In genomic region chr8:84090585-84090984, GRCm38 (mm10) we compare ENCODE assay signal across 33 mouse cellular contexts. TPM values are rescaled to one million over a fixed set of nuclear protein-coding genes. Genes with fewer than 3 reads are reported as not detected.
DNase-seq lines count a peak whose midpoint lies in the region; TF ChIP-seq lines count a peak whose summit lies in the region.
"Had no signal": no experiment of that assay in that cellular context is flagged by ENCODE, and none has a peak within 500 bp of the region (broad histone marks: within the 10 kb centered on the region; RNA-seq: fewer than 3 reads in every experiment).

No protein-coding gene starts in this region.

- no peak overlapping the region for H3K4me3 ChIP-seq in heart, adult 2 months
- H3K4me3 ChIP-seq: forebrain, embryonic 15.5 days; gastrocnemius, adult 2 months; heart, embryonic 15.5 days; hindbrain, embryonic 10.5 days; hindbrain, embryonic 15.5 days; limb, embryonic 10.5 days; limb, embryonic 15.5 days; liver, embryonic 13.5 days; megakaryocyte, embryonic 14.5 days; midbrain, embryonic 13.5 days; neural tube, embryonic 13.5 days; stomach, embryonic 15.5 days had no signal

- WGBS in heart, adult 2 months: 64% methylated on average over 8 of the region's 8 CpGs

- H3K36me3 ChIP-seq in heart, adult 2 months (ENCODE audit: control insufficient read depth, insufficient read depth, low read length): no peaks in the 10 kb centered on the region

- no peak for TF ChIP-seq POLR2A in heart, adult 2 months (IDR thresholded peaks at IDR 0.05; ENCODE audit: insufficient read depth, low read depth, low read length)

- DNase-seq in heart, adult 2 months: peak in 1 of 2 experiments; percentile 59
- no peak for DNase-seq in heart, postnatal 4 days
- peak; percentile 69 for DNase-seq in adipocyte (ENCODE audit: low spot score)
- DNase-seq in adrenal gland, postnatal 25 days: peak; percentile 59
- no peak for DNase-seq in spleen, postnatal 36 days (ENCODE audit: low spot score in 2 of 2)
- DNase-seq in kidney, postnatal 14 days: no peak
- DNase-seq: cerebellum, adult 11 months; cerebellum, adult 9-10 months; cerebellum, postnatal 36 days; gastrocnemius, adult 2 months; gastrocnemius, postnatal 36 days; kidney, adult 18-20 months; layer of hippocampus, adult 9-11 months; liver, embryonic 13.5 days; lung, adult 18-20 months; lung, postnatal 4 days had no signal

- H3K27ac ChIP-seq in heart, adult 2 months: no peak overlapping the region
- H3K27ac ChIP-seq: forebrain, embryonic 15.5 days; gastrocnemius, adult 2 months; heart, embryonic 15.5 days; hindbrain, embryonic 10.5 days; hindbrain, embryonic 15.5 days; limb, embryonic 10.5 days; limb, embryonic 15.5 days; liver, embryonic 13.5 days; midbrain, embryonic 13.5 days; neural tube, embryonic 13.5 days; stomach, embryonic 15.5 days had no signal

- peak; percentile 76; the same call in 1 of the 2 replicates for TF ChIP-seq EP300 in heart, adult 2 months (IDR thresholded peaks at IDR 0.05; ENCODE audit: insufficient read depth, low read depth, low read length)

- no peaks in the 10 kb centered on the region for H3K27me3 ChIP-seq in heart, adult 2 months (ENCODE audit: control insufficient read depth, insufficient read depth, low read length)
- H3K27me3 ChIP-seq: CH12.LX; forebrain, embryonic 15.5 days; heart, embryonic 15.5 days; hindbrain, embryonic 15.5 days; limb, embryonic 15.5 days; liver, embryonic 13.5 days; megakaryocyte, embryonic 14.5 days; midbrain, embryonic 13.5 days; neural tube, embryonic 13.5 days; Patski; stomach, embryonic 15.5 days had no signal

- no peaks in the 10 kb centered on the region for H3K79me2 ChIP-seq in heart, adult 2 months (replicated peaks; ENCODE audit: control insufficient read depth, insufficient read depth, low read length)

- H3K4me1 ChIP-seq in heart, adult 2 months (ENCODE audit: control insufficient read depth, insufficient read depth, low read length): peaks cover 2% of the 10 kb centered on the region; the same call in 1 of the 2 replicates
- H3K4me1 ChIP-seq: forebrain, embryonic 15.5 days; heart, embryonic 15.5 days; hindbrain, embryonic 10.5 days; hindbrain, embryonic 15.5 days; limb, embryonic 10.5 days; limb, embryonic 15.5 days; liver, embryonic 13.5 days; midbrain, embryonic 13.5 days; neural tube, embryonic 13.5 days; stomach, embryonic 15.5 days had no signal

- intact Hi-C loops in heart, adult 2 months (cut with DNase I): no loop called here

- H3K9ac ChIP-seq in heart, adult 2 months (ENCODE audit: low read depth, low read length): no peak overlapping the region
- H3K9ac ChIP-seq: forebrain, embryonic 15.5 days; heart, embryonic 15.5 days; hindbrain, embryonic 15.5 days; limb, embryonic 15.5 days; liver, embryonic 13.5 days; midbrain, embryonic 13.5 days; neural tube, embryonic 13.5 days; stomach, embryonic 15.5 days had no signal

- no peak for TF ChIP-seq CTCF in heart, adult 2 months (IDR thresholded peaks at IDR 0.05)

RNA-seq across cellular contexts. Expression of gene Dcaf15, which starts 14.0 kb away (rescaled TPM):
- 1 to 10 TPM; 5.9 to 7.6 TPM for total RNA-seq in heart, adult 2 months (2021)
- polyA plus RNA-seq in heart, adult 2 months (2012; rRNA removed): 17.0 and 18.4 TPM in 2 replicates
- total RNA-seq in heart, postnatal 4 days (2021): 10 to 100 TPM; 19.7 to 20.5 TPM
- total RNA-seq in adrenal gland, postnatal 25 days (2021): 21.2 and 24.5 TPM in 2 replicates

RNA-seq across cellular contexts. Expression of gene Rfx1, which starts 24.0 kb away (rescaled TPM):
- 1 to 10 TPM; 8.8 to 9.5 TPM for total RNA-seq in heart, adult 2 months (2021)
- 9.5 and 11.0 TPM in 2 replicates for polyA plus RNA-seq in heart, adult 2 months (2012; rRNA removed)
- 10 to 100 TPM; 12.5 to 13.5 TPM for total RNA-seq in heart, postnatal 4 days (2021)
- 23.1 and 26.1 TPM in 2 replicates for total RNA-seq in adrenal gland, postnatal 25 days (2021)

RNA-seq across cellular contexts. Expression of gene Gm10643, which starts 25.6 kb away (rescaled TPM):
- 1 to 10 TPM; 3.6 to 4.8 TPM for total RNA-seq in heart, adult 2 months (2021)
- polyA plus RNA-seq in heart, adult 2 months (2012; rRNA removed): 1.7 and 2.1 TPM in 2 replicates
- 1 to 10 TPM; 3.7 to 4.5 TPM for total RNA-seq in heart, postnatal 4 days (2021)
- total RNA-seq in adrenal gland, postnatal 25 days (2021): 2.8 and 3.5 TPM in 2 replicates

RNA-seq across cellular contexts. Expression of gene Podnl1, which starts 35.2 kb away (rescaled TPM):
- not detected for total RNA-seq in heart, adult 2 months (2021)
- polyA plus RNA-seq in heart, adult 2 months (2012; rRNA removed): 0.20 and 0.23 TPM in 2 replicates
- not detected for total RNA-seq in heart, postnatal 4 days (2021)
- 0.62 and 1.0 TPM in 2 replicates for total RNA-seq in adrenal gland, postnatal 25 days (2021)
- total RNA-seq: gastrocnemius, adult 2 months; gastrocnemius, postnatal 36 days; left cerebral cortex, postnatal 10 days had no signal
- polyA plus RNA-seq: embryonic facial prominence, embryonic 11.5 days; liver, embryonic 13.5 days had no signal

RNA-seq across cellular contexts. Expression of gene Rln3, which starts 45.8 kb away (rescaled TPM):
- total RNA-seq in heart, adult 2 months (2021): not detected
- polyA plus RNA-seq in heart, adult 2 months (2012; rRNA removed): not detected in 2 replicates
- not detected for total RNA-seq in heart, postnatal 4 days (2021)
- total RNA-seq in adrenal gland, postnatal 25 days (2021): not detected in 2 replicates
- total RNA-seq: CH12.LX; gastrocnemius, adult 2 months; gastrocnemius, postnatal 36 days; left cerebral cortex, postnatal 10 days had no signal
- polyA plus RNA-seq: C2C12; embryonic facial prominence, embryonic 11.5 days; forebrain, embryonic 15.5 days; frontal cortex, adult 2 months; heart, embryonic 15.5 days; kidney, embryonic 16.5 days; limb, embryonic 10.5 days; limb, embryonic 15.5 days; liver, embryonic 13.5 days; midbrain, embryonic 13.5 days; neural tube, embryonic 13.5 days; Patski; stomach, embryonic 15.5 days had no signal

Comparison
In these comparisons a context has a peak if more than half of its experiments do, and no peak if none do; other contexts are left out.
1. DNase-seq: peak in adipocyte (single experiment) and adrenal gland, postnatal 25 days (single experiment); none in heart, postnatal 4 days (single experiment), spleen, postnatal 36 days (0 of 2) and kidney, postnatal 14 days (single experiment).